Mouse (Mus musculus) Patski (cell line): Measurements from ENCODE around the gene Copz1. TPM values are rescaled to one million over a fixed set of nuclear protein-coding genes. Genes with fewer than 3 reads are reported as not detected.
"Not testable (repeated sequence)": the region's sequence is repeated elsewhere in the genome, so short reads cannot be mapped to it uniquely, and the experiment has no call there.

Experiments
- ATAC-seq: fragments of 100-300 bp; one replicate; pipeline ENCODE4 v1.8.0; 2021
- CTCF ChIA-PET: fragments of 350-600 bp; sonication (Branson Sonifier 250); formaldehyde crosslinking; loops from one replicate; lab custom pipeline; 2022; ENCODE audit warnings: inconsistent platforms; lab: Charles Lee
- POLR2A ChIA-PET: fragments of 350-600 bp; sonication (Branson Sonifier 250); formaldehyde crosslinking; loops from one replicate; lab custom pipeline; 2022; ENCODE audit warnings: antibody characterized with exemption, inconsistent platforms; lab: Charles Lee
- DNase-seq: peaks from one replicate; pipeline ENCODE4 v3.0.0-alpha.2; 2011; ENCODE audit warnings: low read depth, low spot score
- H3K27me3 ChIP-seq: fragments of 371-371 bp; one replicate; pipeline ENCODE4 v1.5.1; 2021
- CTCF ChIP-seq: fragments of 100-300 bp; IDR thresholded peaks from one replicate; pipeline ENCODE4 v1.5.1; 2021
- in situ Hi-C: fragments of 300-500 bp; cut with MboI; formaldehyde crosslinking; loops from 3 replicates; pipeline ENCODE4 v1.11.1; 2018; ENCODE audit warnings: low pct_unique_long_range_greater_than_20kb, mixed read lengths
- polyA plus RNA-seq: library from polyadenylated mRNA; unstranded; gene quantifications from one replicate; pipeline ENCODE4 v1.2.3, GENCODE M21; 2021

Gene Copz1
- polyA plus RNA-seq, 1 experiment from 2014 or later, result 163 TPM

DNA sequence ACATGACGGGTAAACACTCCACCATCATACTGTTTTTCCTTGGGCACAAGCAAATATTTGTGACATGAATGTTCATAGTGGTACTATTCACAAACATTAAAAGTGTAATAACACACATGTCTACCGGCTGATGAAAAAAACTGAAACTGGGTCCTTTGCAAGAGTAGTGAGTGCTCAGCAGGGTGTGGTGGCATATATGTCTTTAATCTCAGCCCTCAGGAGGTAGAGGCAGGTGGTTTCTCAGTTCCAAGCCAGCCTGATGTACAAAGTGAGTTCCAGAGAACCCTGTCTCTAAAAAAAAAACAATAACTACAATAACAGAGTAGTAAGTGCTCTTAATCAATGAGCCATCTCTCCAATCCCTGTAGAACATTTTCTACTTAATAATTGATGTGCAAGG lies 7.7 kb upstream of the Copz1 start:
- in situ Hi-C loops, result no loop called here
- ATAC-seq (no peak), DNase-seq (no peak)
- TF ChIP-seq CTCF, result no peak
- H3K27me3 ChIP-seq, result peaks cover 4% of the 10 kb centered on the region
- CTCF ChIA-PET, result no interaction called here
- POLR2A ChIA-PET, result no interaction called here

DNA sequence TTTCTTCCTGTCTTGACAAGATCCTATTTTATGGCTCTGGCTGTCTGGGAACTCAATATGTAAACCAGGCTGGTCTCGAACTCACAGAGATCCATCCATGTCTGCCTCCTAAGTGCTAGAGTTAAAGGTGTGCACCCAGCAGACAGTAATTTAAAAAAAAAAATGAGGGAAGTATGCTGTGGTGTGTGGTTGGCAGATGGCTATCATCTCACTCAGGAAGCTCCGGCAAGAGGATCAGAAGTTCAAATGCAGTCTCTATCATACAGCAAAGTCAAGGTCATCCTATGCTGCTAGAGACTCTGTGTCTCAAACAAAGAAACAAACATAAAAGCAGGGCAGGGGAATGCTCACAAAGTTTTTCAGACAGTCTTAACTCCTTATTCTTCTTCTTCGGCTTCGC lies 3.6 kb upstream of the Copz1 start:
- no peak for DNase-seq
- no peak for ATAC-seq
- POLR2A ChIA-PET, result no interaction called here
- H3K27me3 ChIP-seq, result peaks cover 4% of the 10 kb centered on the region
- TF ChIP-seq CTCF, result no peak
- CTCF ChIA-PET, result interaction anchor here (0.9 to 1.1 kb wide), 3 partner anchors 9 to 55 kb away, joined by 3 read pairs; partner anchors contain the start of gene Nfe2
- in situ Hi-C loops, result no loop called here

DNA sequence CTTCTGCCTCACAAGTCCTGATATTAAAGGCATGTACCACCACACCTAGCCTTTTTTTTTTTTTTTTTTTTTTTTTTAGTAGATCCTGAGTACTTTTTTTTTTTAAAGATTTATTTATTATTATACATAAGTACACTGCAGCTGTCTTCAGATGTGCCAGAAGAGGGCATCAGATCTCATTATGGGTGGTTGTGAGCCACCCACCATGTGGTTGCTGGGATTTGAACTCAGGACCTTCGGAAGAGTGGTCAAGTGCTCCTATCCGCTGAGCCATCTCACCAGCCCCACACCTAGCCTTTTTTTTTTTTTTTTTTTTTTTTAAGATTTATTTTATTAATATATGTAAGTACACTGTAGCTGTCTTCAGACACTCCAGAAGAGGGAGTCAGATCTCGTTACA lies 3.4 kb downstream of the Copz1 start:
- H3K27me3 ChIP-seq, DNase-seq, ATAC-seq, CTCF ChIA-PET, in situ Hi-C loops, POLR2A ChIA-PET: not testable (repeated sequence)
- peak; percentile 22 for TF ChIP-seq CTCF

DNA sequence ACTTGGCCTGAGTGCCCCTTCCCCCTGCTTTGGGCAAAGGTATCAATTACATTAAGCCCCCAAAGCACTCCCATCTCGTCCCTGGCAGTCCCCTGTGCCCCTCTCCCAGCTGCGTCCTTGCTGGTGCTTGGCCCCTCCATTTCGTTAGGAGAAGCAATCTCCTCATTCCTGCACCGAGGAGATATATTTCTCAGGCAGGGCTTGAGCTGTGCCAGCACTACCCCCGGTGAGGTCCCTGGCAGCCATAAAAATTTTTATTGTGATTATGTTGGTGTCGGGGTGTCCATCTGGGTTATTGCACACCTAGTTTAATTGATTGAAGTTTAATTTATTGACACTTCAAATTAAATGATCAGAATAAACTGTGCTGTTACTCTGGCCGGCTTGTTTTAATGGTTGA lies 5.4 kb downstream of the Copz1 start:
- in situ Hi-C loops, result no loop called here
- DNase-seq (no peak), ATAC-seq (no peak)
- CTCF ChIA-PET, result interaction anchor here (3.0 to 3.4 kb wide), 2 partner anchors 18 to 28 kb away, joined by 12 read pairs; no protein-coding TSS in a partner anchor
- no peaks in the 10 kb centered on the region for H3K27me3 ChIP-seq
- POLR2A ChIA-PET, result no interaction called here
- TF ChIP-seq CTCF, result no peak

DNA sequence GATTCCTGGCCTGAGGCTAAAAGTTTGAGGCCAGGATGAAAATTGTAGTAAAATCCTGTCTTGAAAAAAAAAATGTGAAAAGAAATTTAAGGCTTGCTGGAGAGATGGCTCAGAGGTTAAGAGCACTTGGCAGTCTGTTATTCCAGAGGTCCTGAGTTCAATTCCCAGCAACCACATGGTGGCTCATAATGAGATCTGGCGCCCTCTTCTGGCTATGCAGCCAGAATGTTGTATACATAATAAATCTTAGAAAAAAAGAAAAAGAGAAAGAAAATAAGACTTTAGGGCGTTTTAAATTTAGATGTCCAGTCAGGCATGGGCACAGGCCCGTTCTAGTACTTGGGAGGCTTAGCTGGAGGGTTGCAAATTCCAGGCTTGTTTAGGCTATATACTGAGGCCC lies 7.2 kb downstream of the Copz1 start:
- POLR2A ChIA-PET, result interaction anchor here (0.7 kb wide), 1 partner anchor 37 kb away, joined by 4 read pairs; no protein-coding TSS in a partner anchor
- DNase-seq, result no peak
- no peak for ATAC-seq
- CTCF ChIA-PET, result interaction anchor here (1.0 to 7.9 kb wide), 10 partner anchors 8 to 94 kb away, joined by 3 to 116 read pairs (median 6); partner anchors contain the start of gene Gpr84
- H3K27me3 ChIP-seq, result no peaks in the 10 kb centered on the region
- TF ChIP-seq CTCF, result peak; percentile 81
- in situ Hi-C loops, result no loop called here

DNA sequence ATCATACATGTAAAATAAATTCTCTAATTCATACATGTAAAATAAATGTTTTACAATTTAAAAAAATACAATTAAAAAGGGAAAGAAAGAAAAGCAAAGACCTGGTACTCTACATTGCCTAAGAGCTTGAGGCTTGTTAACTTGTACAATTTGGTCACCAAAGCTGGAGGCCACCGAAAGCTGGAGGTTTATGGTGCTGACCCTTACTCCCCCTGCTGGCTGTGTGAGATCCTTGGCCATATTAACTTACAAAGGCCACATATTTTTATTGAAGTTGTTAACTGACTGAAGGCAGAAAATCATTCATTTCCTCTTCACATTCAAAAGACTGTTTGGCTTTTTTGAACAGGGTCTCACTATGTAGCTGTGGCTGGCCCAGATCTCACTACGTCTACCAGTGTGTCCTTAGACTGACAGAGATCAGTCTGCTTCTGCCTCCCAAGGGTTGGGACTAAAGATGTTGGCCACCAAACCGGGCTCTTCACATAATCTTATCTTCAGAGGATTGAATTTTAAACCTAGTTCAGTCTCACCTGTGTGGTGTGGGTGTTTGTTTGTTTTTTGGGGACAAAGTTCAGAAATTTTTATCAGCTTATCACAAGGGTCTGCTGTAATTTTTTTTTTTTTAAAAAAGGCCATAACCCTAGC lies 8.4 kb downstream of the Copz1 start:
- in situ Hi-C loops, result no loop called here
- DNase-seq, result no peak
- CTCF ChIA-PET, result interaction anchor here (0.7 to 7.9 kb wide), 17 partner anchors 8 to 103 kb away, joined by 3 to 116 read pairs (median 5); partner anchors contain the start of genes Copz1 and Gpr84
- no peaks in the 10 kb centered on the region for H3K27me3 ChIP-seq
- ATAC-seq, result no peak
- TF ChIP-seq CTCF, result peak; percentile 82
- POLR2A ChIA-PET, result no interaction called here

DNA sequence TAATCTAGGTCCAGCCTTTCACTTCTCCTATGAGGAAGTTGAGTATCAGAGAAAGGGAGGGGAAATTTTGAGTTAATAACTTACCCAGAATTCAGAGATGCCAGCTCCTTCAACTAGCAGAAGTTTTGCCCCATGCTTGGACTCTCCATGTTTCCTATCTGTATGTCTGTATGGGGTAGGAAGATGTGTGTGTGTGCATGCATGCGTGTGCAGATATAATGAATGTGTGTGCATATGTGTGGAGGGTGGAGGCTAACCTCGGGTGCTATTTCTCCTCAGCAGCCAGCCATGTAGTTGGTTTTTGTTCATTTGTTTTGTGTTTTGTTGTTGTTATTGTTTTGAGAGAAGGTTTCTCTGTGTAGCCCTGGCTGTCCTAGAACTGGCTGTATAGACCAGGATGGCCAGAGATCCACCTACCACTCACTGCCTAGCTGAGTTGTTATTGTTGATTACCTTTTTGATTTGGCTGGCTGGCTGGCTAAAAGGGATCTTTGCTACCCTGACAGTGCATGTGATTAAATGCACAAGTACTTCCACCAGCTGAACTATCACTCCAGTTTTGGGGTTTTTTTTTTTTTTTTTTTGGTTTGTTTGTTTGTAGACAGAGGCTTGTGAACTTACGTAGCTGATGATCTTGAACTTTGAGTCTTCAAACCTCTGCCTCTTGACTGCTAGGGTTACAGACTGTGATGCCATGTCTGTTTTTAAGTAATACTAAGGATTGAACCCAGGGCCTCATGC lies 9.1 kb downstream of the Copz1 start:
- no peak for ATAC-seq
- TF ChIP-seq CTCF, result no peak
- ChIA-PET CTCF (interaction anchor here (0.7 to 7.9 kb wide), 16 partner anchors 9 to 104 kb away, joined by 3 to 116 read pairs (median 5); partner anchors contain the start of genes Copz1 and Gpr84), POLR2A (no interaction called here)
- no peak for DNase-seq
- in situ Hi-C loops, result no loop called here
- no peaks in the 10 kb centered on the region for H3K27me3 ChIP-seq

DNA sequence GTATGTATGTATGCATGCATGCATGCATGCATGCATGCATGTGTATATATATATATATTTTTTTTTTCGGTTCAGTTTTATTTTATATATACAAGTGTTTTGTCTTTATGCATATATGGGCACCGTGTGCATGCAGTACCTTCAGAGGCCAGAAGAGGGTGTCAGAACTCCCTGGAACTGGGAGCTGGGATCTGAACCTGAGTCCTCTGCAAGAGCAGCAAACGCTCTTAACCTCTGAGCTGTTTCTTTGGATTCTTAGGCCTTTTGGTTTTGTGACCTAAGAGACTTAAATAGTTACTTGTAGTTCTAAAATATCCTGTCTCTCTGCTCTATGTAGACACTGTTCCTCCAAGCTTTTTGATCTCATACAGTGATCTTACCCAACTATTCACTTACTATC lies 11.6 kb downstream of the Copz1 start:
- TF ChIP-seq CTCF, result peak; percentile 82
- H3K27me3 ChIP-seq, result no peaks in the 10 kb centered on the region
- ChIA-PET POLR2A (no interaction called here), CTCF (interaction anchor here (0.7 to 7.9 kb wide), 22 partner anchors 9 to 542 kb away, joined by 3 to 116 read pairs (median 4); partner anchors contain the start of genes Copz1 and Gpr84)
- DNase-seq (no peak), ATAC-seq (no peak)
- in situ Hi-C loops, result no loop called here

DNA sequence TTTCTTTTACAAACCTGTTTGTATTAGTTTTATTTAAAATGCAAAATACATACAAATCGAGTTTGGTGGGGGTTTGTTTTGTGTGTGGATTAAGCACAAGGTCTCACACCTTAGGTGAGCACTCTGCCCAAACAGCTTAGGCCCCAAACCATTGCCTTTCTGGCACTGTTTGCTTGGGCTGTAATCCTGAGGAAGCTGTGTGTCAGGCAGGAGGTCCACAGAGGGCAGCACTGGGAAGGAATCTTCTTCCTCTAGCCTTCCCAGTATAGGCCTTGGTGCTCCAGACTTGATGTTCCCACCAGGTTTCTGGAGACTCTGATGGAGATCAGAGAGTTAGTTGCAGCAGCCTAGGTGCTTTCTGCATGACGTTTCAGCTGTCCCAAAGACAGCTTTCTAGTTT lies 12.1 kb downstream of the Copz1 start:
- ChIA-PET POLR2A (interaction anchor here (0.5 to 2.1 kb wide), 2 partner anchors 20 to 23 kb away, joined by 3 to 5 read pairs; no protein-coding TSS in a partner anchor), CTCF (interaction anchor here (0.7 to 7.9 kb wide), 22 partner anchors 8 to 542 kb away, joined by 3 to 116 read pairs (median 4); partner anchors contain the start of genes Copz1 and Gpr84)
- TF ChIP-seq CTCF, result peak; percentile 6
- DNase-seq (no peak), ATAC-seq (no peak)
- in situ Hi-C loops, result no loop called here
- no peaks in the 10 kb centered on the region for H3K27me3 ChIP-seq

DNA sequence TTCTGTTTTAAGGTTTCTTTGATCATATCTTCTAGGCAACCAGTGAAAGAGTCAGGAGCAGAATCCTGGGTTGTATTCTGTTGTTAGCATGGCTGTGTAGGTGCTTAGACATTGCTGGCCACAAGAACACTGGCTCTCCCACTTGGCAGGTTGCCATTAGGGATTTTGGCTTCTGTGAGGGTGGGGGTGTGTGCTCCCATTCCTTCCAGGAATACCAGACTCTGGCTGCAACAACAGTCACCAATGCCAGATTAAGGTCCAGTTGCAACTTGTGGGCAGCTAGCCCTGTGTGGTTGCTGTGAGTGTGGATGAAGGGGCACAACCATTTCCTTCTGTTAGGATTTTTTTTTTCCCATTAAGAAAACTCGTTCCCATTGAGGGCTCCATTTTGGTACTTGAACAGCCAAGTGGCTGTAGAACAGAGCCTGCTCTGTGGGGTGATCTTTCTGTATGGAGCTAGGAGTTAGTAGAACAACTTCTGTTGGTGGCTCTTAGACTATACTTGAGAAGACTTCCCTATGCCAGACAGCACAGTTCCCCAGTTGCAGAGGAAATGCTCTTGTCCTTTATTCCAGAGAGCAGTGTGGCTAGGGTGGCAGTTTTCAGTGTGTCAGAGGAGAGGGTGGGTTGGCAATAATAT lies 13.4 kb downstream of the Copz1 start:
- in situ Hi-C loops, result no loop called here
- DNase-seq (no peak), ATAC-seq (no peak)
- H3K27me3 ChIP-seq, result no peaks in the 10 kb centered on the region
- ChIA-PET CTCF (interaction anchor here (0.9 to 7.9 kb wide), 9 partner anchors 13 to 543 kb away, joined by 3 to 116 read pairs (median 4); partner anchors contain the start of genes Copz1 and Gpr84), POLR2A (interaction anchor here (1.0 to 2.1 kb wide), 4 partner anchors 19 to 78 kb away, joined by 3 to 6 read pairs (median 5); no protein-coding TSS in a partner anchor)
- no peak for TF ChIP-seq CTCF
